Mouse (Mus musculus) c-Kit-positive CD71-positive TER-119-negative erythroid progenitor cells, embryonic 14.5 days (primary cell): ENCODE results near the gene Tgm2.

ENCODE experiments used
- DNase-seq: peaks from one replicate; pipeline ENCODE4 v3.0.0-alpha.2; 2013; ENCODE audit warnings: low read depth

Gene Tgm2

DNA sequence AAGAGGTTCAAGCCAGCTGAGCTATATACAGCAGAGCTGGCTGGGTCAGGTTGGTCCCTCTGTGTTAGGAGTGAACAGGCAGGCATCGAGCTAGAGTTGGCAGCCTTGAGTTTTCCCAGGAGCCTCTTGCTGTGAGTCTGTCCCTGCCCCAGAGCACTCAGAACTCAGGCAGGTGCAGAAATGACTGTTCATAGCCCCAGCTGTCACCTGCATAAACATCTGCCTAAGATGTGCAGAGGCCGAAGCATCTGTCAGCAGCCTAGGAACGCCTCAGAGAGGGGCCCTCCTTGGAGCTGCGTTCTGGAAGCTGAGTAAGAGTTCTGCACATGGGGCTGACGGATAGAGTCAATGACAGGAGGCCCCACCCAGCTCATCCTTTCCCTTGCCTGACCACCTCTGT lies 31.3 kb downstream of the Tgm2 start:
- no peak for DNase-seq

DNA sequence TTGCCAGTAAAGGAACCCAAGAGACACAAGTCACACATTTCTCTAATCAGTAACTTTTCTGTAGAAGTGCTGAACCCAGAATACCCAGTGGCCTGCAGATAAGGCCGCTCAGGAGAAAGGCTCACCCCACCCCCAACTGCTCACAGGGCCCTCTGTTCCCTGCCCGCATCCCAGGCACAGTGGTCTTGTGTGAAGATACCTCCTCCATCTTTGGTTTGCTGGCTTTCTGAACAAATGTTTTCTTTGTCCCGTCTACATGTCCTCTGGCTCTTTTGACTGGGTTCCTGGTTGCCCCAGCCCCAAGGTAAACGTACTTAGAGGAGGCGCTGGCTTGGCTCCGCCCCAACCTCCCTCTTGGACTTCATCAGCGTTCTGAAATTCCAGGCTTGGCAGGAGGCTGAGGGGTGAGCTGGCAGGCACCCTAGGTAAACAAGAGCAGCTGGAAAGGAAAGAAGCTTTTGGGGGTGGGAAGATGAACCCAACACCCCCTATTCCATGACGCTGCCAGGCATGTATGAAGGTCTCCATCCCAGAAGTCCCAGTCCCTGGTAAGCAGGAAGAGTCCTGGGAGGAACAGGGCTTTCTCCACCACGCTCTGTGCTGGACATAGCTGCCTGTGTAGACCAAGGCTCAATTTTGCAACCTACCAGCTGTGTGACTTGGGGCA lies 32.5 kb downstream of the Tgm2 start:
- peak; percentile 58 for DNase-seq

DNA sequence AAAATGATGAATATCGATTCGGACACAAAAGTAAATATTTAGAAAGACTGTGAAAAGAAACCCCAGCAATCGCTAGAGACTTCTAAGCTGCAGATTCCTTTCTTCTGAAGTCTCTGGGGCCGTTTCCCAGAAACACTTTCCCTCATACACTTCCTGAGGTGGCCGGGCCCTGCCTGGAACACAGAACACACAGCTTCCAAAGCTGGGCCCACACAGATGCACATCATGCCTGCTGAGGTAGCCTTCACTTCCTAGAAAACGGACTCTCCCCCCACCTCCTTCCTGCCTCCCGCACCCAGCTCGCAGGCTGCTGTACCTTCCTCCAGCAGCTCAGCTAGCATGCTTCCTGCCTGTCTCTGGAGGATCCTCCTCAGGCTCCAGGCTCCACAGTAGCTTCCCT lies 36.7 kb downstream of the Tgm2 start:
- DNase-seq: no peak

DNA sequence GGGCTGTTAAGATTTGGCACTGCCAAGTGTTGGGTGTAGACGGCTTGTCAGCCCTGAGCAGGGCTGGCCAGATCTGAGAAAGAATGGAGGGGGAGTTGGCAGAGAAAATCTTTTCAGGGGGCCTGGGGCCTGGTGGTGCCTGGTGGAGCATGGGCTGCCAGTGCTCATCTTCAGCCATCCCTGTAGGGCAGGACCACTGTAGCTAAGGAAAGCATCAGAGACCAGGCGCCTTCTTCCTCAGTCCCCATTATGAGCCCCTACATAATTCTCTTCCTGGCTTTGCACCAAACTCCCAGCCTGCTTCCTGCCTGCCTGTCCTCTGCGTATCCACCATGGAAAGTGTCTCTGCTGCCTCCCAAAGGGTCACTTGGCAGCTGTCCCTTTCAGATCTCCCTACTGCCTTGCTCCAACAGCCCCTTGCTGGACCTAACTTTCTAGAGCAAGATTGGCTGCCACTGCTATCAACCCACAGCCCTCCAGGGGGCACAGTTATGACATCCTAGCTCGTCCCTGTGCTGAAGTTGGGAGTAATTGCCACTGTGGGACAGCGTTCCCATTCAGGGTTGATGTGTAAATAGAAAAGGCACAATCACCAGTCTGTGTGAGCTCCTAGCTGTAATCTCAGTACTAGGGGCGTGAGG lies 39.2 kb downstream of the Tgm2 start:
- peak; percentile 46 for DNase-seq

DNA sequence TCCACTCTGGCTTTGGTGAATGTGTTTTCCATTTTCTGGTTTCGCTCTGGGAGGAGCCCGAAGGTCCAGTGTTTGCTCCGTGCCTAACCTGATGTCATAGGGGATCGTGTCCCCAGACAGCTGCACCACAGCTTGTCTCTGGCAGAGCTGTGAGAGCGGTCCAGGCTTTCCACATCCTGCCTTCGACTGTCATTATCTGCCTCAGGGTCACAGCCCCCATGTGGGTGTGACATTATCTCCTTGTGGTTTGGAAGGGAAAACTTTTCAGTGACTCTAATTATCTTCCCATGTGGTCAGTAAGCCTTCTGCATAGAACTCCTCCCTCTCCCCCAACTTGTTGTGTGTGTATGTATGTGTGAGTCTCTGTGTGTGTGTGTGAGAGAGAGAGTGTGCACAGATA lies 40.6 kb downstream of the Tgm2 start:
- no peak for DNase-seq

DNA sequence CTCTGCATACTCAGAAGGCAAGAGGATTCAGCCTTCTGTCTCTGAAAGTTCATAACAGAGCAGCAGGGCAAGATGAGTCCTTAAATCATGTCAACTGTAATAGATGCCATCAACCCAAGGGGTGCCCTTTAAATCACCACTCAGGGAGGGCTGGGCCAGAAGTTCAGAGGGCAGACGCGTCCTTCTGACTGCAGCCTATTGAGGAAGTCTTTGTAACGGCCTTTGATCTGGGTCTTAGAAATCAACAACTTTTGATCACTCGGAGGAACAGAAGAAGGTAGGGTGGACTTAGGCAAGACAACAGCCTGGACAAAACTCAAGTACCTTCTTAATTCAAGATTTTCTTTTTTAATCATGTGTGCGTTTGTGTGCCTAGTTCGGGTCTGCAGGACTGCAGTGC lies 41.3 kb downstream of the Tgm2 start:
- DNase-seq: no peak

DNA sequence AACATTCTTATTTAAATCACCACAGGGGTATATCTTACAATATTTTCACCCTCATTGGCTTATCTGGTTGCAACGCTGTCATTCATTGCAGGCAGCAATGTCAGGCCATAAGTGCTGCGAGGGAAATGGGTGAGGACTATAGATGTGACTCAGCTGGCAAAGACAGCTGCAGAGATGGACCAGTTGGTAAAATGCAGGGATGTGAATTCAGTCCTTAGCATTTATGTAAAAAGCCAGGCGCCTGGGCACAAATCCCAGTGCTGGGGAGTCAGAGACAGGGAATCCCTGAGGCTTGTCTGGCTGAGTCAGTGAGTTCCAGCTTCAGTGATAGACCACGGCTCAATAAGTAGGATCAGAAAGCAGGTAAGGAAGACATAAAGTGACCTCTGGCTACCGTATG lies 44.5 kb downstream of the Tgm2 start:
- DNase-seq: no peak

DNA sequence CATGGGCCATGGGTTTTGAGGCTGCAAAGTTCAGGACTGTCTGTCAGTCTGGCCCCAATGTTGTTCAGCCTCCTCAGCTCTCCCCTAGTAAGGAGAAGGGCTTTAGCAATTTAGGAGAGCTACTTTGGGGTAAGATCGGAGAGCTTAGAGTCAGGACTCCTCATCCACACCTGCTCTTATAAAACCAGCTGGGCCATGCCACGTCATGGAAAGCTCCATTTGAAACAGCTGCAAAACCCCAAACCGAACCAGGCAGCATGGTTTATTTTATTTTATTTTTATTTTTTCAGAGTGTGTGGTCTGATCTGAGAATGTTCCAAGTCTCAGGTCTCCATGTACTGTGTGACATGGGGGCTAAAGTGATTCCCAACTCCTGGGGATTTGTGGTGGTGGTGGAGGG lies 46.7 kb downstream of the Tgm2 start:
- DNase-seq: no peak

DNA sequence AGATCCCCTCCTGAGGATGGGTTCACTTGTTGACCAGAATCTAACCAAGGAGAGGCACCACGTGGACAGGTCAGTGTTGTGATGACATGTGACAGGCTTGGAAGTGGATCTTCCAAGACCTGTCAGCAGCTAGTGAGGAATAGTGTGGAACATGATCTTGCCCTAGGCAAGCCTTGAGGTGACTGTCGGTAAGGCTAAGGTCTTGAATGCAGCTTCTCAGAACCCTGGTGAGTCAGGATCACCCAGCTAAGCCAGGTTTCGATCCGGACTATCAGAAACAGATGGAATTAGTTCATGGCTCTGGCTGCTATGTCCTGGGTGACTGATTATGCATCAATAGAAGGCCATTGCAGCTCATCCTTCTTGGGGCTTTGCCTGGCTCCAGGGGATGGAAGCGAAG lies 47.5 kb downstream of the Tgm2 start:
- DNase-seq: no peak

DNA sequence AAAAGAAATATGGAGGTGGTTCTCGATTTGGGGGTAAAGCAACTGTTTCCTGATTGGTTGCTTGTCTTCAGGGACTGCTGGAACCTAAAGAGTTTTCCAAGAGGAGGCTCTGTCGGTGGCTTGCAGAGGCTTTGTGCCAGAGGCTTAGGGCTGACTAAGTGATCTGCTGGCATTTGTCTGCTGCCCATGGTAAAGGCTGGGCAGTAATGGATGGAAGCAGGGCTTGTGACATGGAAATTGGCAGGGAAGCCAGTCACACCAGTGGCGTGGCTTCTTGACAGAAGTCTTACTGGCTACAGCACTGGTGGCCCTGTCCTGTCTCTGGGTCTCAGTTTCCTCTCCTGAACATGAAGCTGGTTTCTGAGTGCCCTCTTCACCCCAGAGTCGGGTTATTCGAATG lies 49.2 kb downstream of the Tgm2 start:
- DNase-seq: no peak

DNA sequence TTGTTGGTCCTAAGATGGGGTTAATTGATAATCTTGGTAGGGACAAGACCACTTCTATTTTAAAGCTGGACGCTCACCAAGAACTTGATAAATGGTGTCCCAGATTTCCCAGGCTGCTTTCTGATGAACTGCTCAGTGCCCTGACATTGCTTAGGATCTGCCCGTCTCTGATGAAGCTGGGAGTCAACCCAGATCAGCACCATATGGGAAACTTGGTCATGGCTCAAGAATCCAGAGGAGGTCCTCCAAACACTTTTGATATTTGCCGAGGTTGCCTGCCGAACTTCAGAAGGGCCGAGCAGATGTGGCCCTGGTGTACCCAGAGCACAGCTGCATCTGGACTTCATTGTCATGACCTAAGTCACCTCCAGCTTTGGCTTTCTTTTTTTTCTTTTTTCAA lies 51.4 kb downstream of the Tgm2 start:
- DNase-seq: no peak

DNA sequence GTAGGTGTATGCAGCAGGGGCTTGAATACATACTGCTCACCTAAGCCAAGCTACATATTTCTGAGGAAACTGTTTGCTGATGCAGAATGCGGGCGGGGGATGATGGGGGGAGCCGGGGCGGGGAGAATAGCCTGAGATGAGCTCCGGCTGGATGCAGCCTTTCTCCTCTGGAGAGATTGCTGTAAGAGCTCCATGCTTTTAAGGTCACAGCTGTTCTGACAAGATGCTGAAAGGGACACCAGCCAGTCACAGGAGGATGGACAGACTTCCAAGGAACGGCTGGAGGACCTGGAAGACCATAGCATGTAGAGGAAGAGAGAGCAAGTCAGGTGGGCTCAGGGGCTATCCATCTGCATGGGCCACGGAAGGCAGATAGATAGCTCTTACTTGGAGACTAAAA lies 51.9 kb downstream of the Tgm2 start:
- DNase-seq: no peak

DNA sequence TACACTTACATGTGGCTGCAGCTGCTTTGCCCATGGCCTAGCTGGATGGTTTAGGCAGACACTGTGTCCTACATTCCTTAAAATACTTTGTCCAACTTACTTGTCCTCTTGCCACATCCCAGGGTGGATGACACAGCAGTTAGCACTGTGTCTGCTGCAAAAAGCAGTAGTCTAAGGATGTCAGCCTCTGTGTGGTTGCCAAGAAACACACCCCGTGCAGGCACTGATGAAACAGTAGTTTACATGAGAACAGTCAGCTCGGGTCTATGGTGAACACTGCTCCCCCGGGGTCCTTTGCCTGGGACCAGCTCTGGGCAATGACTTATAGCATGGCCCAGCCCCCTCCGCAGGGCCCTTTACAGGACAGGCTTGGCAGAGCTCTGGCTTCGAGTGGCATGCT lies 52.9 kb downstream of the Tgm2 start:
- no peak for DNase-seq

DNA sequence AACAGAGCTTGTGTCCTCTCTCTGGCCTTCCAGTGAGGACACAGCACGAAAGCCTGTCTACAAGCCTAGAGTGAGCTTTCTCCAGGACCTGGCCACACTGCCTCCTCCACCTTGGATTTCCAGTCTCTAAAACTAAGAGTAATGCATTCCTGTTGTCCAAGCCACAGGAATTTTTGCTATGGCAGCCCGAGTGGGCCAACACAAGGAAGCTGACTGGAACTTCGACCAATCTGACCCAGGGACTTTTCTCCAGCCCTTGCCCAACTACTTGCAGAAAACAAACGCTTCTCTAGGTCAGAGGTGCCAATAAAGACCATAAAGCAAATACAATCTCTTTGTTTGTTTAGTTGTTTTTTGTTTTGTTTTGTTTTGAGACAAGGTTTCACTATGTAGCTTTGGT lies 56.1 kb downstream of the Tgm2 start:
- no peak for DNase-seq

DNA sequence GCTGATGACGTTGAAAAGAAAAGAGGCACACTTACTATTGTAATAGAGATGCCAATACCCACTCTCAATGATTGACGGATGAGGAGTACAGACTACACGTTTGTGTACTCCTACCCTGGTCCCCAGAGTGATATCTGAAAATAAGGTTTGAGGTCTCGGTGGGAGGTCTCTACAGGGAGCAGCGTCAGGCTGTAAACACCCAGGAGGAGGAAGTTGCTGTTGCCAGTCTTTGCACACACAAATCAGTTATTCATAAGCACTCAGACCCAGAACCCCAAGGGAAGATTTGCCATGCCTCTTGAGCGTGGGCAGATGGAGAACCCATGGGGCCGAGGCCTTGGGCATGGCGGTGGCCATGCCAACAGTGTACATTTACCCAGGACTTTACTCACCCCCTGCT lies 61.8 kb downstream of the Tgm2 start:
- no peak for DNase-seq

DNA sequence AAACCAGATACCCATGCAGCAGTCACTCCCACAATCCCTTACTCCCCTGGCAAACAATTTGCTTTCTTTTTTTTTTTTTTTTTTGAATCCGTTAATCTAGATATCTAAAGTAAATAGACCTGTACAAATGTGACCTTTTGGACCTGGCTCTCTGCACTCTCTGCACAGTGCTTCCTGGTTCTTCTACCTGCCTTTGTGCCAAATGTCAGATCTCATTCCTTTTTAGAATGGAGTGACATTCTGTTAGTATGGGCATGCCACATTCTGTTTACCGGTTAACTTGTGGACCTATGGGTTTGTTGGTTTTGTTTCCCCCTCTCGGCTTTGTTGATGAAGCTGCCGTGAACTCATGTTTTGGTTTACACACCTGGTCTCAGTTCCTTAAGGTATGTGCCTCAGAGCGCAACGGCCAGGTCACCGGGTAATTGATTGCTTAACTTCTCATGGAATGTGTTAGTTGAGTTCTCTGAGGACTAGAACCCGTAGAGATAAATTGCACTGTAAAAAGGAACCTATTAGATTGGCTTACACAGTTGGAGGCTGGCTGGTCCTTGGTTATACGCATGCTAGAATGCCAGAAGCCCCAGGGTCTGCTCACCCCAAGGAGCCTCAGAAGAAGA lies 65.5 kb downstream of the Tgm2 start:
- DNase-seq: no peak

DNA sequence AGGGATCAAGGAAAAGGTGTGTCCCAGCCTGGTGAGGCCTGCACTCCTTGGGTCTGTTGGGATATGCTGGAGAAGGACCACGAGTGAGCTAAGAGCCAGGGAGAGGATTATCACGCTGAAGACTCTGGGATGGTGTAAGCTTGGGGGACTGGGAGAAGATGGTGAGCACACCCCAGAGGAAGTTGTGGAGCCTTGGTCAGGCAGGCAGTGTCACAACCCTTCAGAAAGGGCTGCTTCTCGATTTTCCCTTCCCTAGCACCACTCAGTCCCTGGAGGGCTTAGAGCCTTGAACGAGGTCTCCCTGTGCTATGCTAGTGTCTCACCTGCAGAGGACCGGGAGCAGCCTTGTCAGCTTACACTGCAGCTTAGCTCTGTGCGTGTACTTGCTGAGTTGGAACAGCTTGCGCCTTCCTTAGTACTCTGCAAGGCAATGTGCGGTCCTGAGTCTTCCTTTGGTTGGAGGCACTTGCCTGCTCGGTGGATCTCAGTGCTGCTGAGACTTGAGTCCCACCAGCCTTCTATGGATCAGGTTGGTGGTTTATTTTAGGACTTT lies 66.3 kb downstream of the Tgm2 start:
- no peak for DNase-seq

DNA sequence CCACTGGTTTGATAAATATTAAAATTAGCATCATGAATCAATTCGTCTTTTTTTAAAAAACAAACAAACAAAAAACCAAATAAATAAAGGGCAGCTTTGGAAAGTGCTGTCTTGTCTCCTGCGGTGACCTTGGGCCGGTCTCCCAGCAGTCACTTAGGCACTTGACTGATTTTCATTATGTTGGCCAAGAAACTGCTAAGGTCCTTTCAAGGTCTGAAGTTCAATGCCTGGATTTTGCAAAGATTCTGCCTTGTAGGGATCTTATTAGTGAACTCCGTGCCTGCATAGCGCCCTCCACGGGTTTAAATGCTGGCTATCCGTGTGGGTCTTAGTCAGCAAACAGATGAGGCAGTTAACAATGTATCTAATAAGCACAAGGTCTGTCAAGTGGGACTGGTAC lies 67.3 kb downstream of the Tgm2 start:
- DNase-seq: no peak

DNA sequence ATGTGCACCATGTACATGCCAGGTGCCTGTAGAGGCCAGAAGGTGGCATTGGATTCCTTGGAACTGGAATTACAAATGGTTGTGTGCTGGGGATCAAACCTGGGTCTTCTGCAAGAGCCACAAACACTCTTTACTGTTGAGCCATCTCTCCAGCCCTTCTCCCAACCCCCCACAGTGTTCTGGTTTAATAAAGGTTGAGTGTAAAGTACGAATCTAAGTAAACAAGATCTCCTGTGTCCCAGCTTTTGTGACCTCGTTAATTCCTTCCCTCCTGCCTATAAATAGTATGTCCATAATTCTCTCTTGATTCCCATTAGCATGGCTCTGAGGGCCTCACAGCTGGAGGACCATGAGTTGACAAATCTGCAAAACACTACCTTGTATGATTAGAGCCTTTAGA lies 68.3 kb downstream of the Tgm2 start:
- DNase-seq: no peak

DNA sequence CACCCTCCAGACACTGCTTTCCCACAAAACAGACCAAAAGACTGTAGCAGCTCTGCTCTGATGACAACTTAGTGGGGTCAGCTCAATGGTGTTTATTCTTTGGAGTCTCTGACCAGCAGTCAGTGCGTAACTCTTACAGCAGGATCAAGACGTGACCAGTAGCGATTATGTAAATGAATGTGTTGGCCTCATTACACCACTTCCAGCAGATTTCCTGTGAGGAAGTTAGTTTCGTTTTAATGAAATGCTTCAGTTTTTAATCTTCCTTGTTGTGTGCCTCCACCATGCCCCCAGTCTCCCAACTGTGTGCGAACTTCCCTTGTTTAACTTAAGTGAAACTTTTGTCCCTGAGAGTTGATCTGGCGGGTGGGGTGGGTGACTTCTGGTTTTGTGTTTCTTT lies 69.5 kb downstream of the Tgm2 start:
- no peak for DNase-seq

DNA sequence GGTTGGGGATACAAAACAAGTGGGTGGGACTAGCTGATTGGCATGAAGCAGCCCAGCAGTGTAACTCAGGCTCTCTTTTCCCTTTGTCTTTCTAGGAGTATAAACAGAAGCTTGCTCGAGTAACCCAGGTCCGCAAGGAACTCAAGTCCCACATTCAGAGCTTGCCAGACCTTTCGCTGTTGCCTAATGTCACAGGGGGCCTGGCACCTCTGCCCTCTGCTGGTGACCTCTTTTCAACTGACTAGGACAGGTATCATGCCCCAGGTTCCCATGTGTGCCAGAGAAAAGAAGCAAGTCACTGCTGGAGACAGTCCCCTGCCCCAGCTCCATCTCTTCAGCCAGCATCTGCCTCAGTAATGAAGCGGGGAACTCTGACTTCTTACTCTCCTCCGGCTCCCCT lies 71.4 kb downstream of the Tgm2 start:
- DNase-seq: no peak

DNA sequence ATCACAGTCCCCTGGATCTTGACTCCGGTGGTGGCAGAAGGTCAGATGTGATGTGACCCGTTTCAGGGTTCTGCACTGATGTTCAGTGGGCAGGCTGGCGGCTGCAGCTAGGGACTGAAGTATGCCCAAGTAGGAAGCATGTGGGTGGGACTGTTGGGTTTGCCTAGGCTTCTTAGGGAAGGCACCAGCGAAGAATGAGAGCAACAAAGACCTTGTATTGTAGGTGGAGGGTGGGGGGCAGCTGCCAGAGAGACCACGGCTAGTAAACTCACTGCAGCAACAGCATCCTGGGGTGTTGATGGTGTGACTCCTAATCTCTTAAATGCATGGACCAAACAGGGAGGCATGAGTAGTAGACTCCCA lies 74.6 kb downstream of the Tgm2 start:
- DNase-seq: no peak

DNA sequence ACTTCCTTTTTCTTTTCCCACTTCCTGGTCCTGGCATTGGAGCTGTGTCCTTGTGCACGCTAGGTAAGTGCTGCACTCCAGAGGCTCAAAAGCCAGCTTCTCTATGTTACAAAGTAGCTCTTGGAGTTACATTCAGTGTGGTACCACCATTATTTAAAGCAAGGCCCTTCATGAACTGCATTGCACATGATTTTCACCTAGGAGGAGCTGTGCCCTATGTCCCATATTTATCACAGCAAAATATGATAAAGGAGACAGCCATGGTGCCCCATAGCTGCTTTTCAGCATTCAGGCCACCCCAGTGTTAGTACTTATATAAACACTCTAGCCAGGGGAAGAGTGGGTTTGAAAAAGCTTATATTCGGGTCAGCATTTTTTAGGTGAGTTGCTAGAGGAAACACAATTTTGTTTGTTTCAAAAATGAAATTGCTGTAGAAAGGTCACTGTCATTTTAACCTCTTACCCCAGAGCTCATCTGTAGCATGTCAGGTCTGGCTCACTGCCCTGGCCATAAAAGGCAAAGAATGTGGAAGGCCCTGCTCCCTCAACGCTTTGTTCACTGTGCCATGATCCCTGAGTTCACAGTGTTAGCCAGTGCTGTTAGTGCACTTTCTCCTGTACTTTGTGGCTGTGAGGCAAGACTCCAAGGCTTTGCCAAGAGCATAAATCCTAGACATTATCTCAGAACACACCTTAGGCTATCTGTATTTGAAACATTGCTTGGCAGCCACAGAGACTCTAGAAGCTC lies 75.2 kb downstream of the Tgm2 start:
- no peak for DNase-seq
